Mouse (Mus musculus): ENCODE results near the gene Tma7. TPM values are rescaled to one million over a fixed set of nuclear protein-coding genes. Genes with fewer than 3 reads are reported as not detected.

Gene Tma7
- polyA plus RNA-seq, 1 experiment = 203 TPM

DNA sequence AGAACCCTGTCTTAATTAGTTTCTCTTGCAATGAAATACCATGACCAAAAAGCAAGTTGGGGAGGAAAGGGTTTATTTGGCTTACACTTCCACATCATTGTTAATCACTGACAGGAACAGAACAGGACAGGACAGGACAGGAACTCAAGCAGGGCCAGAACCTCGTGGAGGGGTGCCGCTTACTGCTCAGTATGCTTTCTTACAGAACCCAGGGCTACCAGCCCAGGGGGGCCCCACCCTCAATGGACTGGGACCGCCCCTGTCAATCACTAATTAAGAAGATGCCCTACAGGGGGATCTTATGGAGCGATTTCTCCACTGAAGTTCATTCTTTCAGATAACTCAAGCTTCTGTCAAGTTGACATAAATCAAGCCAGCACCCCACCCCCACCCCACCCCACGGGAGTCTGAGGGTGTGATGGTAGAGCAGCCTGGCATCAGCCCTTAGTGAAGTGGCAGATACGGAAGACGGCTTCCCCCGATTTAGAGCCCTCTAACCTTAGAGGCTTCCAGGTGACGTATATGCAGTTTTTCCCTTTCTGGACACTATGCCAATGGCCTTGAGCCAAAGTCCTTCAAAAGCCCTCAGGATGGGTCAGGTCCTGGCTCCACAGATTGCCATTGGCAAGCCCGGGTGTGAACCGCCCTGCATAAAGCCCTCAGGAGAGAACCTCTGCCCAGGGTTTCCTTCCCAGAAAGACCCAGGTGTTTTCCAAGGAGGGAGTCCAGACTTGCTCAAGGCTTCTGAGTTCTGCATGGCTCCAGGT, 11.6 kb upstream of the Tma7 start:
- H3K27ac ChIP-seq (ENCODE audit: insufficient read depth, low read length) = peak overlapping the region; percentile 78
- H3K9ac ChIP-seq (ENCODE audit: low read depth, poor library complexity, severe bottlenecking) = peak overlapping the region; percentile 83; the same call in 1 of the 2 replicates
- H3K9me3 ChIP-seq (replicated peaks; ENCODE audit: control insufficient read depth, insufficient read depth, low read length, poor library complexity, severe bottlenecking) = no peaks in the 10 kb centered on the region
- peak overlapping the region; percentile 61 for H3K4me3 ChIP-seq (ENCODE audit: low read depth, low read length)
- H3K36me3 ChIP-seq (ENCODE audit: control insufficient read depth, insufficient read depth, low read length, poor library complexity, severe bottlenecking) = no peaks in the 10 kb centered on the region; the same call in 1 of the 2 replicates
- TF ChIP-seq EP300 (IDR thresholded peaks at IDR 0.05; ENCODE audit: insufficient read depth, low read depth, low read length) = no peak
- TF ChIP-seq POLR2A (IDR thresholded peaks at IDR 0.05; ENCODE audit: insufficient read depth, low read length) = no peak
- no peak for TF ChIP-seq CTCF (IDR thresholded peaks at IDR 0.05; ENCODE audit: low read depth, low read length)
- H3K4me1 ChIP-seq (ENCODE audit: control insufficient read depth, insufficient read depth, low read length) = peaks cover 6% of the 10 kb centered on the region
- no peaks in the 10 kb centered on the region for H3K27me3 ChIP-seq (ENCODE audit: control insufficient read depth, insufficient read depth, low read length, poor library complexity, severe bottlenecking)

DNA sequence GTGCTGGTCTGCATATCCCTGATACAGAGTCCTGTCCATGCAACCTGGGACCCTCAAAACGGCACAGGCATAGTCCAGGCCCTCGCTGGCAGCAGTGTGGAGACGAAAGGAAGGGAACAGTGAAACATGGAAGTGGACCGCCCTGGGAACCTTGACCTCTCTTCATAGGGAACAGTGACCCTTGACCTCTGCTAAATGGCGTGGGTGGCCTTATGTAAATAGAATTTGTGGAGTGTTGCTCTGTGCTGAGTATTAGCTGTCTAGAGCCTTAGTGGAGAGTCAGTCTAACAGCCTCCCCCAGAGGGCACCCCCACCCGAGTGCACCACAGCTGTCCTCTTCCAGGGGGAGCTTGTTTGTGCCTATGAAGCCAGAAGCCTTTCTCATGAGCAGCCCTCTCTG, 10.4 kb upstream of the Tma7 start:
- no peak overlapping the region for H3K4me3 ChIP-seq (ENCODE audit: low read depth, low read length)
- H3K27me3 ChIP-seq (ENCODE audit: control insufficient read depth, insufficient read depth, low read length, poor library complexity, severe bottlenecking) = no peaks in the 10 kb centered on the region
- H3K4me1 ChIP-seq (ENCODE audit: control insufficient read depth, insufficient read depth, low read length) = peaks cover 6% of the 10 kb centered on the region
- TF ChIP-seq POLR2A (IDR thresholded peaks at IDR 0.05; ENCODE audit: insufficient read depth, low read length) (no peak), EP300 (IDR thresholded peaks at IDR 0.05; ENCODE audit: insufficient read depth, low read depth, low read length) (no peak)
- H3K36me3 ChIP-seq (ENCODE audit: control insufficient read depth, insufficient read depth, low read length, poor library complexity, severe bottlenecking) = no peaks in the 10 kb centered on the region; the same call in 1 of the 2 replicates
- H3K9ac ChIP-seq (ENCODE audit: low read depth, poor library complexity, severe bottlenecking) = no peak overlapping the region
- no peaks in the 10 kb centered on the region for H3K9me3 ChIP-seq (replicated peaks; ENCODE audit: control insufficient read depth, insufficient read depth, low read length, poor library complexity, severe bottlenecking)
- no peak overlapping the region for H3K27ac ChIP-seq (ENCODE audit: insufficient read depth, low read length)

DNA sequence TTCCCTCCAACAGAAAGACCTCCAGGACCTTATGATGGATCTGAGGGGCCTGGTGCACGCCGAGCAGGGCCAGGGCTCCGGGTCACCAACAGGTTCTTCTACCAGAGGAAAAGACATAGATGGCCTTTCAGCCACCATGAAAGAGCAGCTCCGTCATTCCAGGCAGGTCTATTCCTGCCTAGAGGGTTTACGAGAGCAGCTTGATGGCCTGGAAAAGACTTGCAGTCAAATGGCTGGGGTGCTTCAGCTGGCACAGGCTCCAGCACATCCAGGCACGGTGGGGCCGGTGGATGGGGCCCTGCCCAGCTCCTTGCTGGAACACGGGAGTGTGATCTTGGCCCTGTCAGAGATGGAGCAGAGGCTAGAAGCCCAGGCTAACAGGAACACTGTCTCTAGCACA, 9.4 kb upstream of the Tma7 start:
- Histone ChIP-seq H3K9me3 (replicated peaks; ENCODE audit: control insufficient read depth, insufficient read depth, low read length, poor library complexity, severe bottlenecking) (no peaks in the 10 kb centered on the region), H3K4me1 (ENCODE audit: control insufficient read depth, insufficient read depth, low read length) (peaks cover 4% of the 10 kb centered on the region), H3K9ac (ENCODE audit: low read depth, poor library complexity, severe bottlenecking) (no peak overlapping the region), H3K36me3 (ENCODE audit: control insufficient read depth, insufficient read depth, low read length, poor library complexity, severe bottlenecking) (no peaks in the 10 kb centered on the region; the same call in 1 of the 2 replicates), H3K27ac (ENCODE audit: insufficient read depth, low read length) (no peak overlapping the region), H3K4me3 (ENCODE audit: low read depth, low read length) (no peak overlapping the region), H3K27me3 (ENCODE audit: control insufficient read depth, insufficient read depth, low read length, poor library complexity, severe bottlenecking) (no peaks in the 10 kb centered on the region)
- TF ChIP-seq CTCF (IDR thresholded peaks at IDR 0.05; ENCODE audit: low read depth, low read length) = no peak
- TF ChIP-seq POLR2A (IDR thresholded peaks at IDR 0.05; ENCODE audit: insufficient read depth, low read length) = no peak
- TF ChIP-seq EP300 (IDR thresholded peaks at IDR 0.05; ENCODE audit: insufficient read depth, low read depth, low read length) = no peak

DNA sequence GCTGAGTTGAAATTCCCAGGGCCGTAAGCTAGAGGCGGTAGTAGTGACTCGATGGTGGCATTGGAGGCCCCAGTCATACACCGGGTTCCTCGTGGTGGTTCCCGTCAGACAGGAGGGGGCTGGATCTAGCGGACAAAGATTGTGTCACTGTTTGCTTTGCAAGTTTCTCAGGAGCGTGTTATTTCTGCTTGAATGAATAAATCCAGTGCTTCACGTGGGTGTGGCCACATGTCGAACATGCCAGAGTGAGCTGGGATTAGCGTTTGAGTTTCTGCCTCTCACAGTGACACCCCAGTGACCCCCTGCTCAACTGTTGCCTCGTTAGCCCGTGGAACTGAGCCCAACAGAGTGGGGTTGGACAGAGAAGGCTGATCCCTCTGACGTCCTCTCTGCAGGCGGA, 8.1 kb upstream of the Tma7 start:
- Histone ChIP-seq H3K9ac (ENCODE audit: low read depth, poor library complexity, severe bottlenecking) (no peak overlapping the region), H3K9me3 (replicated peaks; ENCODE audit: control insufficient read depth, insufficient read depth, low read length, poor library complexity, severe bottlenecking) (no peaks in the 10 kb centered on the region), H3K27me3 (ENCODE audit: control insufficient read depth, insufficient read depth, low read length, poor library complexity, severe bottlenecking) (no peaks in the 10 kb centered on the region), H3K4me1 (ENCODE audit: control insufficient read depth, insufficient read depth, low read length) (peaks cover 3% of the 10 kb centered on the region), H3K27ac (ENCODE audit: insufficient read depth, low read length) (no peak overlapping the region), H3K36me3 (ENCODE audit: control insufficient read depth, insufficient read depth, low read length, poor library complexity, severe bottlenecking) (no peaks in the 10 kb centered on the region; the same call in 1 of the 2 replicates), H3K4me3 (ENCODE audit: low read depth, low read length) (no peak overlapping the region)
- TF ChIP-seq CTCF (IDR thresholded peaks at IDR 0.05; ENCODE audit: low read depth, low read length) (no peak), EP300 (IDR thresholded peaks at IDR 0.05; ENCODE audit: insufficient read depth, low read depth, low read length) (no peak), POLR2A (IDR thresholded peaks at IDR 0.05; ENCODE audit: insufficient read depth, low read length) (no peak)

DNA sequence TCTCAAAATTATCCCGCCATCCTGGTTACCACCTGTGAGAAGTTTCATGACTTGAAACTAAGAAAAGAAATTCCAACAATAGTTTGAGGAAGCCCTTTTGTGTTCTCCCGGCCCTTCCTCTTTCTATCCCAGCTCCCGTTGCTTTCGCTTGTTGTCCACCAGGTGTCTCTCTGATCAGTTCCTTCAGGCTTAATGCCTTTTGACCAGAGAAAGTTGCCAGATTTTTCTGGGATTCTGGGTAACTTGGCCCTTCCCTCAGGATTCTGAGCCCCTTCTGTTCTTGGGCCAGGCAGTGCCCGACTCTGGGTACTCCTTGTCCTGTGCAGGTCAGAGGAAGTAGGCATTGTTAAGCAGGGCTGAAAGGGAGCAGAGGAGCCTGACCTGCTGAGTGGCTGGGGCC, 5.6 kb upstream of the Tma7 start:
- Histone ChIP-seq H3K27me3 (ENCODE audit: control insufficient read depth, insufficient read depth, low read length, poor library complexity, severe bottlenecking) (no peaks in the 10 kb centered on the region), H3K27ac (ENCODE audit: insufficient read depth, low read length) (no peak overlapping the region), H3K9ac (ENCODE audit: low read depth, poor library complexity, severe bottlenecking) (no peak overlapping the region), H3K36me3 (ENCODE audit: control insufficient read depth, insufficient read depth, low read length, poor library complexity, severe bottlenecking) (no peaks in the 10 kb centered on the region; the same call in 1 of the 2 replicates), H3K9me3 (replicated peaks; ENCODE audit: control insufficient read depth, insufficient read depth, low read length, poor library complexity, severe bottlenecking) (no peaks in the 10 kb centered on the region), H3K4me1 (ENCODE audit: control insufficient read depth, insufficient read depth, low read length) (no peaks in the 10 kb centered on the region), H3K4me3 (ENCODE audit: low read depth, low read length) (no peak overlapping the region)
- TF ChIP-seq CTCF (IDR thresholded peaks at IDR 0.05; ENCODE audit: low read depth, low read length) (no peak), POLR2A (IDR thresholded peaks at IDR 0.05; ENCODE audit: insufficient read depth, low read length) (no peak), EP300 (IDR thresholded peaks at IDR 0.05; ENCODE audit: insufficient read depth, low read depth, low read length) (no peak)

DNA sequence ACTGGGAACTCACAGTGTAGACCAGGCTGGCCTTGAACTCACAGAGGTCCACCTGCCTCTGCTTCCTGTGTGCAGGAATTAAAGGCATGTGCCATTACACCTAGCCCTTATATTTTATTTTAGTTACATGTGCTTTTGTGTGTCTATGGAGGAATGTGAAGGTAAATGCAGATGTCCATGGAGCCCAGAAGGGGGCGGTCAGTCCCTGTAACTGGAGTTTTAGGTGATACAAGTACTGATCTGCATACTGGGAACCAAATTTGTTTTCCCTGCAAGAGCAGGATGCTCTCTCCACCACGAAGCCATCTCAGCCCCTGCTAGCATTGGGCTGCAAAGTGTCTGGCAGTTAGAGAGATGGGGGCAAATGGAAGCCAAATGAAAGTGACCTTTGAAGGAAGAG, 2.5 kb upstream of the Tma7 start:
- no peak overlapping the region for H3K9ac ChIP-seq (ENCODE audit: low read depth, poor library complexity, severe bottlenecking)
- H3K4me3 ChIP-seq (ENCODE audit: low read depth, low read length) = no peak overlapping the region
- no peak overlapping the region for H3K27ac ChIP-seq (ENCODE audit: insufficient read depth, low read length)
- no peaks in the 10 kb centered on the region for H3K4me1 ChIP-seq (ENCODE audit: control insufficient read depth, insufficient read depth, low read length)
- H3K36me3 ChIP-seq (ENCODE audit: control insufficient read depth, insufficient read depth, low read length, poor library complexity, severe bottlenecking) = peaks cover 6% of the 10 kb centered on the region; the same call in 1 of the 2 replicates
- TF ChIP-seq POLR2A (IDR thresholded peaks at IDR 0.05; ENCODE audit: insufficient read depth, low read length) = no peak
- TF ChIP-seq CTCF (IDR thresholded peaks at IDR 0.05; ENCODE audit: low read depth, low read length) = peak; percentile 18
- H3K27me3 ChIP-seq (ENCODE audit: control insufficient read depth, insufficient read depth, low read length, poor library complexity, severe bottlenecking) = no peaks in the 10 kb centered on the region
- no peaks in the 10 kb centered on the region for H3K9me3 ChIP-seq (replicated peaks; ENCODE audit: control insufficient read depth, insufficient read depth, low read length, poor library complexity, severe bottlenecking)

All from ES-Bruce4 (cell line).